Mouse (Mus musculus): ENCODE measurements around the gene Rcn3. TPM values are rescaled to one million over a fixed set of nuclear protein-coding genes. Genes with fewer than 3 reads are reported as not detected.
"Not testable (repeated sequence)": the region's sequence is repeated elsewhere in the genome, so short reads cannot be mapped to it uniquely, and the experiment has no call there.

Rcn3 gene
- polyA plus RNA-seq, 1 experiment: 34.9 TPM

GRCm38 (mm10) chr7:45128624-45129246, 36.7 kb upstream of the Rcn3 start, which contains the start of gene Rpl13a:
Gene Rpl13a (minus strand): TSS chr7:45128761.
- Histone ChIP-seq H3K27ac (ENCODE audit: control insufficient read depth, insufficient read depth, low read length) (peak within 1 kb of the TSS; percentile 52), H3K27me3 (ENCODE audit: control insufficient read depth, insufficient read depth, low read length) (no peaks in the 10 kb centered on the region), H3K4me1 (replicated peaks; ENCODE audit: control insufficient read depth, insufficient read depth, low read length) (peaks cover 26% of the 10 kb centered on the region), H3K4me3 (ENCODE audit: control insufficient read depth, insufficient read depth, low read length) (peak within 1 kb of the TSS; percentile 84), H3K36me3 (ENCODE audit: control insufficient read depth, insufficient read depth, low read length) (peaks cover 24% of the 10 kb centered on the region)
- under 1% methylated on average over 48 of the region's 48 CpGs for WGBS
- TF ChIP-seq CTCF (IDR thresholded peaks at IDR 0.05; ENCODE audit: borderline replicate concordance, control insufficient read depth, extremely low read depth, insufficient read depth, low read length, poor library complexity) (peak; percentile 73; the same call in 1 of the 2 replicates), POLR2A (IDR thresholded peaks at IDR 0.05; ENCODE audit: control insufficient read depth, extremely low read depth, insufficient read depth, low read length, poor library complexity) (peak; percentile 99)
- DNase-seq: peak; percentile 98

GRCm38 (mm10) chr7:45127700-45128224, 35.7 kb upstream of the Rcn3 start:
- no peak for DNase-seq
- H3K36me3 ChIP-seq (ENCODE audit: control insufficient read depth, insufficient read depth, low read length): peaks cover 27% of the 10 kb centered on the region
- WGBS: 3% methylated on average over 6 of the region's 6 CpGs
- H3K27ac ChIP-seq (ENCODE audit: control insufficient read depth, insufficient read depth, low read length): no peak overlapping the region; the same call in 1 of the 2 replicates
- no peaks in the 10 kb centered on the region for H3K27me3 ChIP-seq (ENCODE audit: control insufficient read depth, insufficient read depth, low read length)
- TF ChIP-seq CTCF (IDR thresholded peaks at IDR 0.05; ENCODE audit: borderline replicate concordance, control insufficient read depth, extremely low read depth, insufficient read depth, low read length, poor library complexity): no peak
- no peak for TF ChIP-seq POLR2A (IDR thresholded peaks at IDR 0.05; ENCODE audit: control insufficient read depth, extremely low read depth, insufficient read depth, low read length, poor library complexity)
- peak overlapping the region; percentile 84 for H3K4me3 ChIP-seq (ENCODE audit: control insufficient read depth, insufficient read depth, low read length)
- peaks cover 35% of the 10 kb centered on the region for H3K4me1 ChIP-seq (replicated peaks; ENCODE audit: control insufficient read depth, insufficient read depth, low read length)

DNA sequence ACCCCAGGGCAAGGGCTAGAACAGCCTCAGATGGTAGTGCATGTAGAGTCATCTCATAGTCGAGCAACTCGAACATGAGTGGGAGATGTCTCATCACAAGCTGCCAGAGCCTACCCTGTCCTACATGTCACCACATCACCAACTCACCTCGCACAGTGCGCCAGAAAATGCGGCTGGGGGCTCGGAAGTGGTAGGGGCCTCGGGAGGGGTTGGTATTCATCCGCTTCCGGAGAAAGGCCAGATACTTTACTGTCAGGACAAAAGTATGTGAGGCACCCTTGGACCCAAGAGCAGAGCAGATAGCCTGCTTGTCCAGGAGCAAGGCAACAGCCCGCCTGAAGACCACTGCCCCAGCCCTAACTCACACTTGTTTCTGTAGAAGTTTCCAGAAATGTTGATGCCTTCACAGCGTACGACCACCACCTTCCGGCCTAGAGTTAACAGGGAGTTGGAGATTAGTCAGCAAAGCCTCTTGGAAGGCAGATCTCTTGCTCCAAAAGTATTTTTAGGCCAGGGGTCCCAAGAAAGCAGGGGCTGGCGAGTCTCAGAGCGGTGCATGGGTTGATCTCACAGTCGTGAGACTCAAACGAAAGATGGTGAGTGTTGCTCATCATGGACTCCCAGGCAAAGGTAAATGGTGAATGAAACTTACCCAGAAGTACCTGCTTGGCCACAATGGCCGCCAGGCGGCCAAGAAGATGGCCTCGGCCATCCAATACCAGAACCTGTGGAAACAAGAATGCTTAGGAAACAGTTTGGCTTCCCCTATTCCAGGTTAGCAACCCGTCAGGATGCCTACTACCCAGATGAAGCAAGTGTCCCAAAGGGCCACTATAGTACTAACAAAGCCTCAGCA, 35.1 kb upstream of the Rcn3 start:
- no peak for DNase-seq
- peak overlapping the region; percentile 37 for H3K27ac ChIP-seq (ENCODE audit: control insufficient read depth, insufficient read depth, low read length)
- no peaks in the 10 kb centered on the region for H3K27me3 ChIP-seq (ENCODE audit: control insufficient read depth, insufficient read depth, low read length)
- peaks cover 42% of the 10 kb centered on the region for H3K4me1 ChIP-seq (replicated peaks; ENCODE audit: control insufficient read depth, insufficient read depth, low read length)
- H3K4me3 ChIP-seq (ENCODE audit: control insufficient read depth, insufficient read depth, low read length): peak overlapping the region; percentile 28
- peaks cover 34% of the 10 kb centered on the region for H3K36me3 ChIP-seq (ENCODE audit: control insufficient read depth, insufficient read depth, low read length)
- TF ChIP-seq CTCF (IDR thresholded peaks at IDR 0.05; ENCODE audit: borderline replicate concordance, control insufficient read depth, extremely low read depth, insufficient read depth, low read length, poor library complexity) (no peak), POLR2A (IDR thresholded peaks at IDR 0.05; ENCODE audit: control insufficient read depth, extremely low read depth, insufficient read depth, low read length, poor library complexity) (no peak)
- WGBS: 57% methylated on average over 21 of the region's 21 CpGs

- Histone ChIP-seq H3K27me3 (ENCODE audit: control insufficient read depth, insufficient read depth, low read length) (no peaks in the 10 kb centered on the region), H3K36me3 (ENCODE audit: control insufficient read depth, insufficient read depth, low read length) (peaks cover 37% of the 10 kb centered on the region), H3K4me3 (ENCODE audit: control insufficient read depth, insufficient read depth, low read length) (no peak overlapping the region), H3K4me1 (replicated peaks; ENCODE audit: control insufficient read depth, insufficient read depth, low read length) (peaks cover 49% of the 10 kb centered on the region), H3K27ac (ENCODE audit: control insufficient read depth, insufficient read depth, low read length) (no peak overlapping the region)
- TF ChIP-seq POLR2A (IDR thresholded peaks at IDR 0.05; ENCODE audit: control insufficient read depth, extremely low read depth, insufficient read depth, low read length, poor library complexity) (no peak), CTCF (IDR thresholded peaks at IDR 0.05; ENCODE audit: borderline replicate concordance, control insufficient read depth, extremely low read depth, insufficient read depth, low read length, poor library complexity) (no peak)
- 92% methylated on average over 17 of the region's 17 CpGs for WGBS
- DNase-seq: no peak
Observed at GRCm38 (mm10) chr7:45126147-45126843, 34.3 kb upstream of the Rcn3 start.

DNA sequence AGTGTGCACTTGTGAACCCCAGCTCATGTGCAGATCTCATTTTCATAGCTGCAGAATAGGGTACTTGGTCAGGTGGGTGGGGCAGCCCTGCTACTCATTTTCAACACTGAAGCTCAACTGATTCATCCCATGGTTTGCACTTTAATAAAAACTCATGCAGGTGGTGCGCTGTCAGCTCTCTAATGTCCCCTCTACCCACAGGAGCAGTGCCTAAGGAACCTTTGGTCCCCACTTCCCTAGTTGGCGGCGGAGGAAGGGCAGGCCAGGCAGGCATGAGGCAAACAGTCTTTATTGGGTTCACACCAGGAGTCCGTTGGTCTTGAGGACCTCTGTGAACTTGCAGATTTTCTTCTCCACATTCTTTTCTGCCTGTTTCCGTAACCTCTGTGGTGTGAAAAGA, 33.6 kb upstream of the Rcn3 start:
- not testable (repeated sequence) for H3K4me3 ChIP-seq (ENCODE audit: control insufficient read depth, insufficient read depth, low read length); DNase-seq; H3K27me3 ChIP-seq (ENCODE audit: control insufficient read depth, insufficient read depth, low read length); H3K27ac ChIP-seq (ENCODE audit: control insufficient read depth, insufficient read depth, low read length)
- 90% methylated on average over 5 of the region's 5 CpGs for WGBS
- Histone ChIP-seq H3K4me1 (replicated peaks; ENCODE audit: control insufficient read depth, insufficient read depth, low read length) (peaks cover 51% of the 10 kb centered on the region), H3K36me3 (ENCODE audit: control insufficient read depth, insufficient read depth, low read length) (peaks cover 37% of the 10 kb centered on the region)

GRCm38 (mm10) chr7:45125144-45125600, 33.2 kb upstream of the Rcn3 start:
- Histone ChIP-seq H3K27ac (ENCODE audit: control insufficient read depth, insufficient read depth, low read length) (no peak overlapping the region), H3K4me1 (replicated peaks; ENCODE audit: control insufficient read depth, insufficient read depth, low read length) (peaks cover 56% of the 10 kb centered on the region), H3K27me3 (ENCODE audit: control insufficient read depth, insufficient read depth, low read length) (no peaks in the 10 kb centered on the region), H3K4me3 (ENCODE audit: control insufficient read depth, insufficient read depth, low read length) (no peak overlapping the region), H3K36me3 (ENCODE audit: control insufficient read depth, insufficient read depth, low read length) (peaks cover 37% of the 10 kb centered on the region)
- no peak for DNase-seq
- no peak for TF ChIP-seq POLR2A (IDR thresholded peaks at IDR 0.05; ENCODE audit: control insufficient read depth, extremely low read depth, insufficient read depth, low read length, poor library complexity)
- 76% methylated on average over 7 of the region's 7 CpGs for WGBS

Measured in thymus, adult 2 months (tissue).